Mouse (Mus musculus): ENCODE data around the gene Nudt22.

- TF ChIP-seq POLR2A (IDR thresholded peaks at IDR 0.05; ENCODE audit: low read depth, low read length) (no peak), CTCF (conservative IDR thresholded peaks at IDR 0.05; ENCODE audit: insufficient read depth, insufficient read length, low read depth, low read length) (no peak)
These were observed 1.4 kb downstream of the Nudt22 start for GRCm38 (mm10) chr19:6994489-6994888.
